Mouse (Mus musculus): ENCODE results near the gene Med17.

Gene Med17

DNA sequence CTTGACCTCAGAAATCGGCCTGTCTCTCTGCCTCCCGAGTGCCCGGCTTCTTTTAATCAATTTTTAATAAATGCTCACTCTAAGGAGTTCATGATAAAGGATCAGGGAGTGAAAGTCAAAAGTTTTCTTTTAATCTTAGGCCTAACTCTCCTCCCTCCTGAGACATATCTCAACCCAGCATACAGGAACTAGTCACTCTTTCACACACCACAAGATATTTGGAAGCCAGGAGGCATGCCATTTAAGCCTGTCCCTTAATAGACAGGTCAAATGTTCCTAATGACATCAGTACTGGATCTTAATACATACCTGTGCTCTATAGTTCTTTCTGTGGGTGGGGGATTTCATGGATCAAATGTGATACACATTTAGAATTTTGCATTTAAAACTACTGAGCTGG lies 1.4 kb downstream of the Med17 start:
- Histone ChIP-seq H3K9me3 (ENCODE audit: low read length) (no peaks in the 10 kb centered on the region), H3K27me3 (ENCODE audit: insufficient read depth, low read length) (no peaks in the 10 kb centered on the region), H3K4me3 (replicated peaks; ENCODE audit: low read length) (0 out of 2 replicates have a peak overlapping the region, but pooled peaks have one; percentile 17), H3K36me3 (ENCODE audit: insufficient read depth, low read length) (peaks cover 45% of the 10 kb centered on the region), H3K4me1 (replicated peaks; ENCODE audit: low read depth, low read length) (peaks cover 45% of the 10 kb centered on the region)
- TF ChIP-seq POU5F1 (IDR thresholded peaks at IDR 0.05; ENCODE audit: borderline replicate concordance, low read length) (no peak), CTCF (conservative IDR thresholded peaks at IDR 0.05; ENCODE audit: low read length) (no peak)

DNA sequence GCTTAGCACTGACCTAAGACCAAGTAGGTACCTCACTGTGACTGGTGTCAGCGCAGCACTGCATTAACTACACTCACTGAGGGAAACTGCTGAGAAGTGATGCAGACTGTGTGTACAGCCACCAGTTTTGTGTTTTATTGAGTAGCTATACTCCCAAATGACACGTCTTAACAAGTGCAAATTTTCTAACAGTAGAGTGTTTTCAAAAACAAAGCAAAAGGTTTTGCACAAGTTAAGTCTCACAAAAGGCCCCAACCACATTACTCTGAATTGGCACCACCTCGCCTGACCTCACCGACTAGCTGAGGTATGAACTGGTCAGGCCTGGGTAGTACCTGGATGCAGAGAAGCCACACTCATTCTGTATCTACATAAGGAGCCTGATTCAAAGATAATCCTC lies 2.9 kb downstream of the Med17 start:
- peaks cover 45% of the 10 kb centered on the region for H3K4me1 ChIP-seq (replicated peaks; ENCODE audit: low read depth, low read length)
- no peaks in the 10 kb centered on the region for H3K27me3 ChIP-seq (ENCODE audit: insufficient read depth, low read length)
- no peaks in the 10 kb centered on the region for H3K9me3 ChIP-seq (ENCODE audit: low read length)
- no peak overlapping the region for H3K4me3 ChIP-seq (replicated peaks; ENCODE audit: low read length)
- peaks cover 60% of the 10 kb centered on the region for H3K36me3 ChIP-seq (ENCODE audit: insufficient read depth, low read length)
- peak; percentile 63; the same call in 1 of the 2 replicates for TF ChIP-seq NANOG (IDR thresholded peaks at IDR 0.05; ENCODE audit: borderline replicate concordance, low read length)
- no peak for TF ChIP-seq CTCF (conservative IDR thresholded peaks at IDR 0.05; ENCODE audit: low read length)
- TF ChIP-seq POU5F1 (IDR thresholded peaks at IDR 0.05; ENCODE audit: borderline replicate concordance, low read length), result no peak

DNA sequence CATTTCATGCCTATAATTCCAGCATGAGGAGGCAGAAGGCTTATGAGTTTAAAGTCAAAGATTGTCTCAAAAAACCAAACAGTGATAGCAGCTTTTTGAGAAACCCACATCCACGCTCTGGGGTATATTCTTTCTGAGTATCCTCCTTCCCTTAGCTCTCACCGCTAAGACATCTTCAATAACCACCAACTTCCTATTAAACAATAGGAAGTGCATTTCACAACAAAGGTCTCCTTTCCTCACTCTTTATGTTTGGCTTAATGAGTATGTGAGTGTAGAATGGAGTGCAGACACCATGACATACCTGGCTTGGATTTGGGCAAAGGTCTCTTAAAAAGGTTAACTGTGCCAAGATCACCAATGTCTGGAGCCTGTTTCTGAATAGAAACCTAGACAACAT lies 5.8 kb downstream of the Med17 start:
- TF ChIP-seq NANOG (IDR thresholded peaks at IDR 0.05; ENCODE audit: borderline replicate concordance, low read length) (no peak), POU5F1 (IDR thresholded peaks at IDR 0.05; ENCODE audit: borderline replicate concordance, low read length) (no peak), CTCF (conservative IDR thresholded peaks at IDR 0.05; ENCODE audit: low read length) (no peak)
- no peaks in the 10 kb centered on the region for H3K27me3 ChIP-seq (ENCODE audit: insufficient read depth, low read length)
- no peak overlapping the region for H3K4me3 ChIP-seq (replicated peaks; ENCODE audit: low read length)
- peaks cover 88% of the 10 kb centered on the region for H3K36me3 ChIP-seq (ENCODE audit: insufficient read depth, low read length)
- no peaks in the 10 kb centered on the region for H3K9me3 ChIP-seq (ENCODE audit: low read length)
- H3K4me1 ChIP-seq (replicated peaks; ENCODE audit: low read depth, low read length), result peaks cover 52% of the 10 kb centered on the region

DNA sequence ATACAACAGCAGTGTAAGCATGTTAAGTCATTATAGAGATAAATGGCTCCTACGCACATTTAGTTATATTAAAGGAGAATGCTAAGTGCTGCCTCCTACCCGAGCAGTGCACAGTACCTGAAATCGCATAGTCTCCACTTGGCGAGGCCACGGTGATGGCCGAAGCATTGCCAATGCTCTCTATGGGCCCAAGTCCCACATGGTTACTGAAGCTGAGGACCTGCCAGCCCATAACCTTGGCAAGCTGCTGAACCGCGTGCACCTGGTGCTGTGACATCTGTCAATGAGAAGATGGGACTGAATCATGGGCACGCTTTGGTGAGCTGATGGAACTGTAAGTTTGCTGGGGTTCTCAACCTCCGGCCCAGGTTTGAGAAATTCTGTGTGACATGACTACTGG lies 16.2 kb downstream of the Med17 start:
- Histone ChIP-seq H3K27me3 (ENCODE audit: insufficient read depth, low read length) (no peaks in the 10 kb centered on the region), H3K36me3 (ENCODE audit: insufficient read depth, low read length) (peaks cover 87% of the 10 kb centered on the region), H3K9me3 (ENCODE audit: low read length) (no peaks in the 10 kb centered on the region), H3K4me3 (replicated peaks; ENCODE audit: low read length) (no peak overlapping the region), H3K4me1 (replicated peaks; ENCODE audit: low read depth, low read length) (peaks cover 12% of the 10 kb centered on the region)
- TF ChIP-seq POU5F1 (IDR thresholded peaks at IDR 0.05; ENCODE audit: borderline replicate concordance, low read length) (no peak), NANOG (IDR thresholded peaks at IDR 0.05; ENCODE audit: borderline replicate concordance, low read length) (no peak), CTCF (conservative IDR thresholded peaks at IDR 0.05; ENCODE audit: low read length) (0 out of 2 replicates have a peak, but pooled peaks have one; percentile 3)

DNA sequence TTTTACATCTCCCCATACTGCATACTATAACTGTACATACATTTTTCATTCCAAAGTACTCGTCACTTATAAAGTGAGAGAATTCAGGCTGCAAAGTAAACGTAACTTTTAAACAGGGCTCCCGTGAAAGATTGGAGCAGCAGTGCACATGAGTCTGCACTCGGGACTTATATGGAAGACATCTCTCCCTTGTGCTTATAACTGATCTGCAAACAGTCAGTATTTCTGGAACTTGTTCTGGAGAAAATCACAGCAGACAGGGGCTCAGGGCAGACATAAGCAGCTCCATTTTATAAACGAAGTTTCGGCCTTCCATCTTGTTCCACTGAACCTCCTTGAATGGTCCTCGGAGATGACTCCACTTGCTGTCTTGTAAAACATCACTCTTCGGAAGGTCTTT lies 17.8 kb downstream of the Med17 start:
- peaks cover 12% of the 10 kb centered on the region for H3K4me1 ChIP-seq (replicated peaks; ENCODE audit: low read depth, low read length)
- H3K27me3 ChIP-seq (ENCODE audit: insufficient read depth, low read length), result no peaks in the 10 kb centered on the region
- H3K36me3 ChIP-seq (ENCODE audit: insufficient read depth, low read length), result peaks cover 72% of the 10 kb centered on the region
- H3K9me3 ChIP-seq (ENCODE audit: low read length), result no peaks in the 10 kb centered on the region
- TF ChIP-seq CTCF (conservative IDR thresholded peaks at IDR 0.05; ENCODE audit: low read length), result no peak
- H3K4me3 ChIP-seq (replicated peaks; ENCODE audit: low read length), result no peak overlapping the region

DNA sequence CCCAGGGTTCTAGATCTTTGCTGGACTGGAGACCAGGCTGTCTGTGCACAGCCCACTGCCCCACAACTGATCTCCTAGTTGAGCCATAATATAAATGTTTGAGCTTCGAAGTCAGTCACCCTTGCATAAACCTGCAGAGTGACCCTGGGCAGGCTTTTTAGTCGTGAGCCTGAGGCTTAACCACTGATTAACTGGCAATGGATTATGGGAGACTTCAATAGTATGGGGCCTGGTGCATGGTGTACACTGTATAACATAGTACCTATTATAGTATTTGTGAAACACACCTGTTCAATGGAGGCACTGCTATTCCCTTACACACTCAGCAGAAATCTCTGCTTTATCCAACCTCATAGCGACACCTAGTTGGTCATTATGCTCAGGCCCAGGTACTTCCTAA lies 23.5 kb downstream of the Med17 start:
- Histone ChIP-seq H3K9me3 (ENCODE audit: low read length) (no peaks in the 10 kb centered on the region), H3K4me1 (replicated peaks; ENCODE audit: low read depth, low read length) (peaks cover 11% of the 10 kb centered on the region), H3K36me3 (ENCODE audit: insufficient read depth, low read length) (peaks cover 15% of the 10 kb centered on the region), H3K4me3 (replicated peaks; ENCODE audit: low read length) (no peak overlapping the region), H3K27me3 (ENCODE audit: insufficient read depth, low read length) (no peaks in the 10 kb centered on the region)
- TF ChIP-seq POU5F1 (IDR thresholded peaks at IDR 0.05; ENCODE audit: borderline replicate concordance, low read length), result no peak

DNA sequence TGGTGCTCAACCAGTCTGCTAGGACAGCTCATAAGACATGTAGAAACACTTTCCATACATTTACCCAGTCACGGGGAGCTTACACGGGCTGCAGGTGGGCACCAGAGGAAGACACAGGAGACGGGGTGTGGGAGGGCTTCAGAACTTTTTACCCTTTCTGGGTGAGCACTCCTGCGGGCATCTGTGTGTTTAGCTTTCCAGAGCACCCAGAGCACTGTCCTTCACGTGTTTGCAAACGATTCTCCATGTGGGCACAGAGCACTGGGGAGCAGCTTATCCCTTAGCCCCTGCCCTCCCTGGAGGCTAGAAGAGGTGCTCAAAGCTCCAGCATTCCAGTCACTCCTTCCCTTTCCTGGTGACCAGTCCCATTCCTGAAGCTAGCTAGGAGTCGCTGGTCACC lies 25.2 kb downstream of the Med17 start:
- no peak for TF ChIP-seq NANOG (IDR thresholded peaks at IDR 0.05; ENCODE audit: borderline replicate concordance, low read length)
- no peak for TF ChIP-seq CTCF (conservative IDR thresholded peaks at IDR 0.05; ENCODE audit: low read length)
- TF ChIP-seq POU5F1 (IDR thresholded peaks at IDR 0.05; ENCODE audit: borderline replicate concordance, low read length), result no peak
- H3K27me3 ChIP-seq (ENCODE audit: insufficient read depth, low read length), result no peaks in the 10 kb centered on the region
- H3K4me1 ChIP-seq (replicated peaks; ENCODE audit: low read depth, low read length), result peaks cover 11% of the 10 kb centered on the region
- no peaks in the 10 kb centered on the region for H3K36me3 ChIP-seq (ENCODE audit: insufficient read depth, low read length)
- H3K9me3 ChIP-seq (ENCODE audit: low read length), result no peaks in the 10 kb centered on the region
- no peak overlapping the region for H3K4me3 ChIP-seq (replicated peaks; ENCODE audit: low read length)

DNA sequence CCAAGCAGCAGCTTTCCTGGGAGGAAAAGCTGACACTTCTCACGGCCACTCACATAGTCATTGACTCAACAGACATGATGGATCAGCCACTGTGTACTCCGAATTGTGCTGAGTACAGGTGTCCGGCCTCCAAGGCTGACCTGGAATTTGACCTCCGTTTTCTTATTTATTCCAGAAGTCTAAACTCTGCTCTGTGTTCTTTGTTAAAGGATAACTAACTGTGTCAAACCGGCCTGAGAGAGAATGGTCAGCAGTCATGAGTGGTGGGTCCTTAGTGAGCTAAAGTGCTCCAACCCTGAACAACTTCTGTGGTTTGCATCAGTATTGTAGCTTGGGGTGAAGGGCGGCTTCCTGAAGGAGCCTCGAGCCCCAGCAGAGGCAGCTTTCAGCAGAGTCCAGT lies 27.5 kb downstream of the Med17 start:
- Histone ChIP-seq H3K9me3 (ENCODE audit: low read length) (no peaks in the 10 kb centered on the region), H3K36me3 (ENCODE audit: insufficient read depth, low read length) (no peaks in the 10 kb centered on the region), H3K4me1 (replicated peaks; ENCODE audit: low read depth, low read length) (peaks cover 11% of the 10 kb centered on the region), H3K4me3 (replicated peaks; ENCODE audit: low read length) (no peak overlapping the region), H3K27me3 (ENCODE audit: insufficient read depth, low read length) (no peaks in the 10 kb centered on the region)
- TF ChIP-seq CTCF (conservative IDR thresholded peaks at IDR 0.05; ENCODE audit: low read length) (no peak), NANOG (IDR thresholded peaks at IDR 0.05; ENCODE audit: borderline replicate concordance, low read length) (no peak)

DNA sequence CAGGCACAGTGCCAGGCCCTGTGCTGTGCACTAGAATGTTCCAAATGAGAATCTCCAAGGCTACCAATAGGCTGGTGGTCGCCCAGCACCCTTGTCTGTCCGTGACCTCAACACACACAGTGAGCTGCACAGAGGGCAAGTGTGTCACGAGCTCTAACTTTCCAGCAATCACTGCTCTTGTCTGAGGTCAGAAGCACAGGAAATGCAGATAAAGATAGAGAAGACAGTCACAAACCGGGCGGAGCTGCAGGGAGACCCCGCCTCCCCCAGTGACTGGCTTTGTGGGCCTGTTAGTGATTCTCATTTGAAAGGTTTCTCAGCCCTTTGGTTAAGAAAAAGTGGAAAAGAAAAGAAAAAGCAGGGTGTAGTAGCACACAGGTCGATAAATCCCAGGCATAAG lies 29.4 kb downstream of the Med17 start:
- H3K4me1 ChIP-seq (replicated peaks; ENCODE audit: low read depth, low read length), result peaks cover 18% of the 10 kb centered on the region
- H3K4me3 ChIP-seq (replicated peaks; ENCODE audit: low read length), result no peak overlapping the region
- no peaks in the 10 kb centered on the region for H3K36me3 ChIP-seq (ENCODE audit: insufficient read depth, low read length)
- TF ChIP-seq NANOG (IDR thresholded peaks at IDR 0.05; ENCODE audit: borderline replicate concordance, low read length) (no peak), CTCF (conservative IDR thresholded peaks at IDR 0.05; ENCODE audit: low read length) (no peak), POU5F1 (IDR thresholded peaks at IDR 0.05; ENCODE audit: borderline replicate concordance, low read length) (no peak)
- H3K9me3 ChIP-seq (ENCODE audit: low read length), result no peaks in the 10 kb centered on the region
- H3K27me3 ChIP-seq (ENCODE audit: insufficient read depth, low read length), result no peaks in the 10 kb centered on the region
